Mouse (Mus musculus): ENCODE data around the gene Atf7ip. TPM values are rescaled to one million over a fixed set of nuclear protein-coding genes. Genes with fewer than 3 reads are reported as not detected.

Atf7ip gene
- total RNA-seq, 2 experiments from 2014 or later = 105 to 131 TPM

GRCm38 (mm10) chr6:136520361-136520760 is 14.4 kb downstream of the Atf7ip start:
- no peak for DNase-seq (ENCODE audit: extremely low spot score in 1 of 2, low spot score in 1 of 2)

GRCm38 (mm10) chr6:136521681-136522080 is 15.7 kb downstream of the Atf7ip start:
- no peak for DNase-seq (ENCODE audit: extremely low spot score in 1 of 2, low spot score in 1 of 2)

- DNase-seq (ENCODE audit: extremely low spot score in 1 of 2, low spot score in 1 of 2) = no peak
Observed at GRCm38 (mm10) chr6:136522658-136523057, 16.7 kb downstream of the Atf7ip start.

- DNase-seq (ENCODE audit: extremely low spot score in 1 of 2, low spot score in 1 of 2) = no peak
Observed at GRCm38 (mm10) chr6:136524751-136525150, 18.8 kb downstream of the Atf7ip start.

- no peak for DNase-seq (ENCODE audit: extremely low spot score in 1 of 2, low spot score in 1 of 2)
Observed at GRCm38 (mm10) chr6:136525567-136525966, 19.6 kb downstream of the Atf7ip start.

- no peak for DNase-seq (ENCODE audit: extremely low spot score in 1 of 2, low spot score in 1 of 2)
Observed at GRCm38 (mm10) chr6:136529156-136529555, 23.2 kb downstream of the Atf7ip start.

GRCm38 (mm10) chr6:136531792-136532230 is 25.8 kb downstream of the Atf7ip start:
- no peak for DNase-seq (ENCODE audit: extremely low spot score in 1 of 2, low spot score in 1 of 2)

GRCm38 (mm10) chr6:136532535-136533291 is 26.7 kb downstream of the Atf7ip start:
- peak; percentile 41 to 60 for DNase-seq (ENCODE audit: extremely low spot score in 1 of 2, low spot score in 1 of 2)

GRCm38 (mm10) chr6:136533804-136534203 is 27.8 kb downstream of the Atf7ip start:
- DNase-seq (ENCODE audit: extremely low spot score in 1 of 2, low spot score in 1 of 2) = no peak

GRCm38 (mm10) chr6:136534444-136534843 is 28.5 kb downstream of the Atf7ip start:
- DNase-seq (ENCODE audit: extremely low spot score in 1 of 2, low spot score in 1 of 2) = no peak

- no peak for DNase-seq (ENCODE audit: extremely low spot score in 1 of 2, low spot score in 1 of 2)
Observed at GRCm38 (mm10) chr6:136535176-136535575, 29.2 kb downstream of the Atf7ip start.

- DNase-seq (ENCODE audit: extremely low spot score in 1 of 2, low spot score in 1 of 2) = no peak
Observed at GRCm38 (mm10) chr6:136536121-136536520, 30.2 kb downstream of the Atf7ip start.

GRCm38 (mm10) chr6:136541350-136541749 is 35.4 kb downstream of the Atf7ip start:
- DNase-seq (ENCODE audit: extremely low spot score in 1 of 2, low spot score in 1 of 2) = no peak

GRCm38 (mm10) chr6:136542105-136542504 is 36.1 kb downstream of the Atf7ip start:
- no peak for DNase-seq (ENCODE audit: extremely low spot score in 1 of 2, low spot score in 1 of 2)

- no peak for DNase-seq (ENCODE audit: extremely low spot score in 1 of 2, low spot score in 1 of 2)
Observed at GRCm38 (mm10) chr6:136543164-136543563, 37.2 kb downstream of the Atf7ip start.

- no peak for DNase-seq (ENCODE audit: extremely low spot score in 1 of 2, low spot score in 1 of 2)
Observed at GRCm38 (mm10) chr6:136545284-136545870, 39.4 kb downstream of the Atf7ip start.

- no peak for DNase-seq (ENCODE audit: extremely low spot score in 1 of 2, low spot score in 1 of 2)
Observed at GRCm38 (mm10) chr6:136546286-136546685, 40.3 kb downstream of the Atf7ip start.

- no peak for DNase-seq (ENCODE audit: extremely low spot score in 1 of 2, low spot score in 1 of 2)
Observed at GRCm38 (mm10) chr6:136546987-136547386, 41.0 kb downstream of the Atf7ip start.

- DNase-seq (ENCODE audit: extremely low spot score in 1 of 2, low spot score in 1 of 2) = peak in 1 of 2 experiments; percentile 52
Observed at GRCm38 (mm10) chr6:136548041-136548770, 42.2 kb downstream of the Atf7ip start.

- no peak for DNase-seq (ENCODE audit: extremely low spot score in 1 of 2, low spot score in 1 of 2)
Observed at GRCm38 (mm10) chr6:136548796-136549195, 42.8 kb downstream of the Atf7ip start.

GRCm38 (mm10) chr6:136549606-136550005 is 43.6 kb downstream of the Atf7ip start:
- no peak for DNase-seq (ENCODE audit: extremely low spot score in 1 of 2, low spot score in 1 of 2)

Measured in layer of hippocampus, postnatal 25 days (tissue).